Mouse (Mus musculus): ENCODE data around the gene Rfk. TPM values are rescaled to one million over a fixed set of nuclear protein-coding genes. Genes with fewer than 3 reads are reported as not detected.

The Rfk gene
- total RNA-seq, 2 experiments from 2014 or later = 60.1 to 64.6 TPM

GRCm38 (mm10) chr19:17443581-17443980 is 49.7 kb downstream of the Rfk start:
- DNase-seq (ENCODE audit: low spot score in 2 of 2) = no peak

Other genes with a start within 250 kb of the Rfk start
- gene Gcnt1, start 21.2 kb upstream of the Rfk start, total RNA-seq (2021) = 1 to 10 TPM; 3.1 to 3.5 TPM

Data from layer of hippocampus, adult 18-20 months (tissue).